Mouse (Mus musculus): Measurements from ENCODE around the gene Large1.

DNA sequence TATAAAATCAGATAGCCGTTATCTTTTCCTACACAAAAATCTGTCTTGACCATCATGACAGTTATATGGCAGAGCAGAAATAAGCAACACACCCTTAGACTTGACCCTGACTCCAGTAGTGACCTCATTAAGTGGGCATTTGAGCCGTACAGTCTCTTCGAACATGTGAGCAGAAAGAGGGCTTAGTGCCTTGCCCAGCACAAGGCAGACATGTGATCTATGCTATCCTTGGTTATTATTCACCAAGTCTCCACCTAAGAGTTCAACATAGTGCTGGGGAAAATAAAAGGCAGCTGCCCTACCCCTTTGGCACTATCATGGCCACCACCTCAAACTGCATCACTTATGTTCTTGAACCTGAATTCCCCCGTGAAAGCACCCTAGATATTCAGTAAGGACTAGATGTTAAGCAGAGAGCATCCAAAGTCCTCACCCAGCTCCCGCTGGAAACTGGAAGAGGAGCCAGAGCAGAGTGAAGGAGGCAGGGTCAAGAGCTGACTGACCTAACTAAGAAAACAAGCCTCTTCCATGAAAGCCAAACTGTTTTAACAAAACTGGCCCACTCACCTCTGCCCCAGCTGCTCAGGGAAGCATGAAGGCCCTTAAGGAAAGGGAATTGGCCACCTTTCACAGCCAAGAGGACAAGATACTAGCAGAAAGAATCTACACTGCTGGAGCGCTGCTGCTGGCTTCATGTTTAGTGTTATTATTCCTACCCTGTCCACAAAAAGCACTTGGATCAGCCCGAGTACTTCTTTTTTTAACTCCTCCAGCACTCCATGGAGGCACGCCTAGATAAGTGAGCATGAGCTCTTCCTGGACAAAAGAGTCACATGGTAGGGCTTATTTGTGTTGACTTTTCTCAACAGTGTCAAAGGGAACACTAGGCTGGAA lies 40.4 kb downstream of the Large1 start:
- TF ChIP-seq CTCF (IDR thresholded peaks at IDR 0.05; ENCODE audit: extremely low read depth, insufficient read depth, insufficient read length, insufficient replicate concordance) = no peak
- TF ChIP-seq POLR2A (IDR thresholded peaks at IDR 0.05; ENCODE audit: low read depth, low read length) = no peak
